Mouse (Mus musculus) liver, embryonic 14 days (tissue): ENCODE measurements around the gene Rhoq. TPM values are rescaled to one million over a fixed set of nuclear protein-coding genes. Genes with fewer than 3 reads are reported as not detected.

Experiments used
- polyA plus RNA-seq: library from polyadenylated mRNA; depleted of rRNA; stranded (reverse); fragments of >200 nt; gene quantifications from 2 replicates; pipeline ENCODE4 v1.2.3, GENCODE M21; 2012; rRNA removed

The Rhoq gene
- 1.8 and 2.2 TPM in 2 replicates for polyA plus RNA-seq

GRCm38 (mm10) chr17:86962894-86963585 lies at the start of gene Rhoq:
Rhoq (plus strand) TSS chr17:86963082.

DNA sequence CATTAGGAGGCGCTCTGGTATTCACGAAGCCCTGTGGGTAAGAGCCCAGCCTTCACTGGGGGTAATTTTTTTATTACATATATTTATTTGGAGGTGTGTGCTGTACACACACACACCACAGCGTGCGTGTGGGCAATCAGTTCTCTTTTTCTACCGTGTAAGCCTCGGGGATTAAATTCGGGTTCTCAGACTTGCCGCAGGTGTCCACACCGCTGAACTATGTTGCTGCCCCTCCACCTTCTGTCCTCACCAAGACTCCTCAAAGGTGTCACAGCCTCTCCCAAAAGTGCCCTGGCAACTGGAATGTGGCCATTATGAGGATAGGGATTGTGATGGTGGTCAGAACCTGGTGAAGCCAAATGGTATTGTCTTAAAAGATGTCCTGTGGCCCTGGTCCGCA lies 45.8 kb upstream of the Rhoq start, which contains the start of gene Tmem247:
Tmem247 (plus strand) TSS at position 301 of the 400 bp plus-strand sequence.

DNA sequence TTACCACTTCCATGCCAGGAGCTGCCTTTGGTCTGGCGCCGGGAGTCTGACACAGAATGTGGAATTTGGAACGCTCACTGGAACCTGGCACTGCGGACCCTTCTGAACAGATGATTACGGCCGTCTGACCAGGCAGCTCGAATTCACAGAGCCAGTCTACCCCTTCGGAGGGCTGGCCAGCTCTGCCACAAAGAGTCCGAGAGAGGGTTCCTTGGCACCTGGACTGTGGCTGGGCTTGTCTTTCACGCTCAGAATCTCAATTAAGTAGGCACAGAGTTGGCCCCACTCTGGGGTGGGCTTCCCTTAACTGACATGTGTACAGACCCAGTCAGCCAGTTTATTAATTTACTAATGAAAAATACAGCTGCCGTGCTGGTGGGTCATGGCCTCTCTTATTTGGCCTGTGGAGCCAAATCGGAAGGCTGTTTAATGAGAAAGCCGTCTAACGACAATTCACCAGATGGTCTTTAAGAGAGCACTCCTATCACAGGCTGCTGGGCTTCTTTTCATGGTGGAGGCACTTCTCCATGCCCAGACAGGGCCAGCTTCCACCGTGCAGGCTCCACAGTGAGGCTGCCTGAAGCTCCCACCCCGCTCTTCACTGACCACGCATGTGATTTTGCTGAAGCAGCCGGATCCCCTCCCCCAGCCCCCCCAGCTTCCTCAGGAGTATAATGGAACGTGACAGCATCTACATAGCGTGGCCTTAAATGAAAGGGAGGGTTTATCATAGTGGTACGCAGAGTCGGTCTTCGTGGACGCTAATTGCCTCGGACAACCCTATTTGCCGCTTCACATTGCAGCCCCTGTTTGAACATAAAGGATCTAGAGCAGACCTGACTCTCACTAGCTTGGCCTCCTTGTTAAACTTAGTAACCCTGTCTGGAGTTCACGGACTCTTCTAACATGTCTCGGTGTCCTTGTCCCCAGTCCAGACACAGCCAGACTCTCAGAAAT lies 14.8 kb upstream of the Rhoq start, which contains the start of gene Atp6v1e2:
Atp6v1e2 (minus strand) TSS at position 58 of the 957 bp plus-strand sequence.

DNA sequence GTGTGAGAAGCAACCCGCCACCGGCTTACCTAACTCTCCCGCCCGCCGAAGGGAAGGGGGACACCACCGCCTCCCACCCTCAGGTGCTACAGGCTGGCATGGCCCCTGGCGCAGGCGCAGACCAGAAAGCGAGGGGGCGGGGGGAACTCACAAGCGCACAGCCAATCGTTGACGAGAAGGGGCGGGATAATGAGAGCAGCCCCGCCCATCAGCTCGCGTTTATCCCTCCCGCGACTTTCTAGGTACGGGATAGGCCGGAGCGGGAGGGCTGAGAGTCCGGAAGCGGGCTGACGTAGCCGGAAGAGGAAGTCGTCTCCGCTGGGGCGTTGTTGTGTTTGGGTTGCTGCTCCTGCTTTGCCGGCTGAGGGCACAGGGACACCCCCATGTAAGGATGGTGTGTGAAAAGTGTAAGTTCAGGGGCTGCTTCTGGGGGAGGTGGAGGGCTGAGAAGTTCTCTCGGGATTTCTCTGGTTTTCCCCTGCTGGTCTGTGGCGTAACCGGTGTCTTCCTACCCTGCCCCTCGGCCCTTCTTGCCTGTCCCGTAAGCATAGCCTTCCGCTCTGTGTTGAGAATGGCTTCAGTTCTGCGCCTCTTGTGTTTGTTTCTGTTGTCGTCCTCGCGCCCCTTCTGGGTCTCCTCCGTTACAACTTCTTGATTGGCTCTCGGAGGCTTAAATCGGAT lies 62.5 kb downstream of the Rhoq start, which contains the start of the genes Pigf and Cript:
Pigf (minus strand) TSS at position 138 of the 681 bp plus-strand sequence.
Cript (plus strand) TSS at position 282 of the 681 bp plus-strand sequence.

Other genes starting within 250 kb of the Rhoq start
- 2.5 and 3.1 TPM in 2 replicates for gene Epas1, start 209.4 kb upstream of the Rhoq start, polyA plus RNA-seq
- gene Tmem247, start 45.7 kb upstream of the Rhoq start, polyA plus RNA-seq = not detected in 2 replicates
- gene Atp6v1e2, start 15.2 kb upstream of the Rhoq start, polyA plus RNA-seq = not detected in 2 replicates
- gene Pigf, start 62.3 kb downstream of the Rhoq start, polyA plus RNA-seq = 8.4 and 9.5 TPM in 2 replicates
- 23.4 and 25.4 TPM in 2 replicates for gene Cript, start 62.5 kb downstream of the Rhoq start, polyA plus RNA-seq
- 1.8 and 1.9 TPM in 2 replicates for gene Socs5, start 144.6 kb downstream of the Rhoq start, polyA plus RNA-seq